Mouse (Mus musculus) frontal cortex, postnatal 10 days (tissue): ENCODE results near the gene Zfp444.
A peak's percentile ranks its signal among the peaks of the same experiment; 100 is the strongest.
"Not testable (repeated sequence)": the region's sequence is repeated elsewhere in the genome, so short reads cannot be mapped to it uniquely, and the experiment has no call there.

Source experiments
- DNase-seq, 2 experiments: peaks; one replicate each; pipeline ENCODE4 v3.0.0; 2022; ENCODE audit warnings: low spot score in 2 of 2, mixed read lengths in 1 of 2

Gene Zfp444

DNA sequence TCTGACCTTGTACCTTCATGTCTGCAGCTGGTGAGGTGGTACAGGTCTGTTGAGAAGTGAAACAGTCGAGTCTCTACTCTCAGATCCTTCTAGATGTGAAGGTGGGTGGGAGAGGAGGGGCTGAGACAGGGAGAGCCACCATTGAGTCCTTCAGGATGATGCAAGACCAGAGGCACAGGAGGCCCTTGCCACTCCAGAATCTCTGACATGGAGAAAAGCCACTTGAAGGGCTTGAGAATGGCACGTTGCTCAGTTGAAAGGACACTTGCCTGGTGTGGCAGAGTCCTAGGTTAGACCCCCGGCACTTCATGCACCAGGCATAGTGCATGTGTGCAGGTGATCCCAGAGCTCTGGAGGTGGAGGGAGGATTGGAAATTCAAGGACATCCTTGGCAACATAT is 10.5 kb upstream of the Zfp444 start:
- no peak for DNase-seq

DNA sequence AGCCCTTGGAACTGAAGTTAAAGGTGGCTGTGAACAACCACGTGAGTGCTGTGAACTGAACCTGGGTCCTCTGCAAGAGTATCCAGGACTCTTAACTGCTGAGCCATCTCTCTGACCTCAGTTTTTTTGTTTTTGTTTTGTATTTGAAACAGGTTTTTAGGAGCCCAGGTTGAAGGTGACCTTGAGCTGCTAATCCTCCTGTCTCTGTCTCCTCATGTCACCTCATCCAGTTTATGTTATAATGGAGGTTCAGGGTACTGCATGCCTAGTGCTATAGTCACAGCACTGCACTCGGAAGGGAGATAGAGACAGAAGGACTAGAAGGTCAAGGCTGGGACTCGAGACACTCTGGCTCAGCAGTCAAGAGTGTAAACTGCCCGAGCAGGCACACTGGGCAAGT is 9.9 kb upstream of the Zfp444 start:
- DNase-seq, result no peak

DNA sequence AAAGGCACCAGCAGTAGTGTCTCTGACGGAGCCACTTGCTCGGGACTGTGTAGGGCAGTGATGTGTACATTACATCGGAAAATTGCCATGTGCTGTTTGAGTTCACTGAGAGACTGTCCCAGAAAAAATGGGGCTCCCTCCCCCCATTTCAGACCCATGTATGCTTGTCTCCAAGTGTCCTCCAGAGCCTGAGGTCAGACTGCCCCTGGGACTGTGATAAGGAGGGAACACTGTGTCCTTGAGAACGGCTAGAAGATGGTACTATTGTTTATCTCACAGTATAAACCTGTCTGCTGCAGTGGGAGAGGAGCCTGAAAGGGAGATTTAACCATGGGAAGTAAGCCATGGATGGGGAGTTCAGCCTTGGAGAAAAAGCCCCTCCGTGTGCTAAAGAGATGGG is 7.4 kb upstream of the Zfp444 start:
- DNase-seq, result no peak

DNA sequence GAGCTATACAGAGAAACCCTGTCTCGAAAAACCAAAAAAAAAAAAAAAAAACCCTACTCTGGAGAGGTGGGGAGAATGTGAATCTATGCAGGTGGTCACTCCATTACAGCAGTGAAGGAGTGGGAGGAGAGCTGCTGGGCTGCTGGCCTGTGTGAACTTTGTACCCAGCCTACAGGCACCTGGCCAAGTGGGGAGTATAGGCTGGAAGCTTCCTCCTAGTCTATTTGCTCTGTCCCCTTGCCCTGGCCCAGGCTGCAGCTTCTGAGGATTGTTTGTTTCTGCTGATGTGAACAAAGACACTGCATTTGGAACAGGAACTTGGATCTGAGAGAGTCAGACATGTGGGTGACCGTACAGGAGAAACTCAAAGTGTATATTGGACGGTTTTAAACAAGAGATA is 2.6 kb upstream of the Zfp444 start:
- no peak for DNase-seq

DNA sequence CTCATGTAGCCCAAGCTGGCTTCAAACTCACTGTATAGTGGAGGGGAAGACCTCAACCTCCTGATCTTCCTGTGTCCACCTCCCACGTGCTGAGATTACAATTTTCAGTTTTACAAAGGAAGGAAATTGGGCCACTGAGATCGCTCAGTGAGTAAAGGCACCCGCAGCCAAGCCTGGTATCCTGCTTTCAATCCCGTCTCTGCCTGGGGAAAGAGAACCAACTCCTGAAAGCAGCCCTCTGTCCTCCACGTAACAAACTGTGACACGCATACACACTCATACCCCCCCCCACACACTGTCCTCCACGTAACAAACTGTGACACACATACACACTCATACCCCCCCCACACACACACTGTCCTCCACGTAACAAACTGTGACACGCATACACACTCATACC is 1.6 kb upstream of the Zfp444 start:
- DNase-seq, result no peak

DNA sequence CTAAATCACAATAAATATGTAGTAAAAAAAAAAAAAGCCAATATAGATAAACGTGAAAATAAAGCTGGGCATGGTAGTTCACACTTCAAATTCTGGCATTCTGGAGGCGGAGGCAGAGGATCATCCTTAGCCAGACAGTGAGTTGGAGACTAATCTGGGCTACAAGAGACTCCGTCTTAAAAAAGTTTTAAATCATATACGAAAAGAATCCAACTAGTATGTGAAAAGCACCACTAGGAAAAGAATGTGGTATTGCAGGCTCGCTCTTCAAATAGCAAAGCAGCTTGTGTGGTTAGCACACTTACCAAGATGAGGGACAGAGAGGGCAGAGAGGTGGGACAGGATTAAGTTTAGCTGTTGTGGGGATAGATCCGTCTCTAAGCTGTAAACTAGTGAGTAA is 1.2 kb upstream of the Zfp444 start:
- no peak for DNase-seq

DNA sequence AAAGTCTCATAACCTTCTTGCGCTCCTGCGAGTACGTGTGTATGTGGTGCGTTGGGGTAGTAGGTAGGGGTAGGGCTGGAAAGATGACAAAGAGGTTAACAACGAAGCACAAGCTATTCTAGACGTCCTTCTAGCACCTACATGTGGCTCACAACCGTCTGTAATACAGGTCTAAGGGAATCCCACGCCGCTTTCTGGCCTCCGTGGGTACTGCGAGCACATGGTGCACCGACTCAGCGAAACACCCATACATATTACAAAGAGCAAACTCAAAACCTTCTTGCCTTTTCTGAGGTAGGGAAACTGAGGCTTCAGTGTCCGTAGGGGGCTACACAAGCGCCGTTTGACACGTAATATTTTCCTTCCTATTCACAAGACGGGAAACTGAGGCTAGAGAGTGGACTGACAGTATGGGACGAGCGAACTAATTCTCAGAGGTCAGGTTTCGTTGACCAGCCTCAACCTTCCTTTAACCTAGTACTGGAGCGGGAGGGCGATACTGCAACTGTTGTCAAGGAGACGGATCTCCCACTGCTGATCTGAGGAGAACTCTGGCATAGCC is 501 bp upstream of the Zfp444 start:
- DNase-seq, result peak; percentile 73 to 76

DNA sequence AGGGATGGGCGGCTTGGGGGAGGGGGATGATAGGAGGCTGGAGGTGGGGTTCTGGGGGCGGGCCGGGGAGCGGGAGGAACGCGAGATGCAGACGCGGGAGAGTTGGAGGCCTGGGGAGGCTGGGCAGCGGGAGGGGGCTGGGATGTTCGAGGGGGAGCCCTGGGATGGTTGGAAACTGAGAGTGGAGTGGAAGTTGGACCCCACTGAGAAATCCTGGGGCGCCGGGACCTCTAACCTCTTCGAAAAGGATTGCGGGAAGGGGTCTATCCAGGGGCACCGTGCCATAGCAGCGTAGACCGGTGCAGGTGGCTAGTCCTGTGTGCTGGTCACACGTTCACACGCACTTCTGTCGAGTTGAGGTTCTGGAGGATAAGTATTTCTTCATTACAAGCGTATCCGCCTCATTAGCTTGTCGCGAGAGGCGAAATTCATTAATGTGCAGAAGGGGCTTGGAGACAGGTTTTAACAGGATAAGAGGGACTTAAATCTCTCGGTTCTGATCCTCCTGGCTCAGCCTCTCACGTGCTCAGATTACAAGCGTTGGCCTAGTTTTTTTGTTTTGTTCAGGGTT is 733 bp downstream of the Zfp444 start:
- DNase-seq, result no peak

DNA sequence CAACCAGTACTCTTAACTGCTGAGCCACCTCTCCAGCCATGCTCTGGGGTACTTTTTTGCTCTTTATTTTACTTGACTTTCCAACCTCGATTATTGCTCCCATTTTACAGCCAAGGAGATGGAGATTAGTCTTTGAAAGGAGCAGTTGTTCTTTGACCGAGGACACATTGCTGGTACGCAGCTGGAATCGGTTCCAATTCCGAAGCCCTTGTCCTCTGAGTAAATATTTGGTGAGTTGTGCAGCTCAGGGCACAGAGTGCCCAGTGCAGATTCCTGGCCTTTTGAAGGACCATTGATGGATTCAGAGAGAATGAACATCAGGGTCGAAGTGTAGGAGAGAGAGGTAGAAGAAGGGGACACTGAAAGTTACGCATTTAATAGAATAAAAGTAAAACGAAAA is 1.8 kb downstream of the Zfp444 start:
- no peak for DNase-seq

DNA sequence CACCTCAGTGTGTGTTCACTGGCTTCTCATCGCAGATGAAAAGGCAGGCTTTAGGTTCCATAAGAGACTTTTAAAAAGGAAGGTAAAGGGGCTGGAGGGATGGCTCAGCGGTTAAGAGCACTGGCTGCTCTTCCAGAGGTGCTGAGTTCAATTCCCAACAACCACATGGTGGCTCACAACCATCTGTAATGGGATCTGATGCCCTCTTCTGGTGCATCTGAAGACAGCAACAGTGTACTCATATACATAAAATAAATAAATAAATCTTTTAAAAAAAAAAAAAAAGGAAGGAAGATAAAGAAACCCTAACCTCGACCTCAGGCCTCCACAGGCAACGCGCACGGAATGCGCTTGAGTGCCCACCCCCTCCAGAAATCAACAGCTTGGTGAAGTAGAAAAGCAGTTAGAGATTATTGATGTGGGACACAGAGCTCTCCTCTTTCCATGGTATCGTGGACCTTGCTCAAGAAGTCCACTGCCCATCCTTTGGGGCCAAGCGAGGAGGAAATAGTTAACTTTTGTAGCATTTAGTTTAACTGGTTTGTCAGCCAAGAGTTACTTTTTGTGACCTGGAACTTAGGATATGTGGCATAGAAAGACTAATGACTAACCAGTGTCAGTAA is 2.5 kb downstream of the Zfp444 start:
- not testable (repeated sequence) for DNase-seq

DNA sequence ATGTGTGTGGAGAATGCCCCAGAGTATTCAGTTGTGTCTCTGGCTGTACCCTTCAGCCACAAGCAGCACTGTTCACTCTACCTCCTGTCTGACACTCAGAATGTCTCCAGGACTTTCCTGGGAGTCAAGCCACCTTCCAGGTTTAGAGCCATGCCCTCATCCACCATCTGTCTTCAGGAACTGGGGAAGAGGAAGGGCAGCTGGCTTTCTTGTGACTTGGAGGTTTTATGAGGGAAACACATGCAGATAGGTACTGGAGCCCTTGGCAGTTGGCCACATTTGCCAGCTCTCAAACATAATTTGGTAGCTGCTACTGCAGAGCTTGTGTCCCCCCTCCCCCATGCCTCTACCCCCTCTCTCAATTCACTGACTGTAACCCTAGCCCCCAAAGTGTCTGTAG is 7.0 kb downstream of the Zfp444 start:
- no peak for DNase-seq

DNA sequence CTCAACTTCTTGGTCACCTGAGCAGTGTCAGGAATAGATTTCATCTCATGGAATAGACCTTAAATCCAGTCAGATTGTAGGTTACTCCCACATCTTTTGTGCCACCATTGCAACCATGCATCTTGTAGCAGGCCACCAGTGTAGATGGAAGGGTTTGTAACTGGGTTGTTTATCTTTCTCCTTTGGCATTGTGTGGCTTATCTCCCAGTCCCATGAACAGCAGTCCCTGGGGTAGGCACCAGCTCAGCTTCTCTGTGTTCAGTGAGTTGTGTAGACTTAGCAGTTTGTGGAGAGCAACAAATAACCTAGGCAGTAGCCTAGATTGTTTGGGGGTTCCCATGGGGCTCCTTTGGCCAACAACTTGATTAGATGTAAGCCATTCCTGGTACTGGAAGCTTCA is 10.9 kb downstream of the Zfp444 start:
- DNase-seq, result no peak

DNA sequence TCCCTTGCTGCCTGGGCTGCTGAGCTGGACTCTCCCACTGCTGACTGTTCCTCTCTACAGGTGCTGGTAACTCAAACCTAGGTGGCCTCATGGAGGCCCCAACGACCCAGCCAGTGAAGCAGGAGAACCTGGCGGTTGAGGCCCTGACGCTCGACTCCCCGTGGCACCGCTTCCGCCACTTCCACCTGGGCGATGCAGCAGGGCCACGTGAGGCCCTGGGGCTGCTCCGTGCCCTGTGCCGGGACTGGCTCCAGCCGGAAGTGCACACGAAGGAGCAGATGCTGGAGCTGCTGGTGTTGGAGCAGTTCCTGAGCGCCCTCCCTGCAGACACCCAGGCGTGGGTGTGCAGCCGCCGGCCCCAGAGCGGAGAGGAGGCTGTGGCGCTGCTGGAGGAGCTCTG is 11.8 kb downstream of the Zfp444 start:
- DNase-seq, result no peak

DNA sequence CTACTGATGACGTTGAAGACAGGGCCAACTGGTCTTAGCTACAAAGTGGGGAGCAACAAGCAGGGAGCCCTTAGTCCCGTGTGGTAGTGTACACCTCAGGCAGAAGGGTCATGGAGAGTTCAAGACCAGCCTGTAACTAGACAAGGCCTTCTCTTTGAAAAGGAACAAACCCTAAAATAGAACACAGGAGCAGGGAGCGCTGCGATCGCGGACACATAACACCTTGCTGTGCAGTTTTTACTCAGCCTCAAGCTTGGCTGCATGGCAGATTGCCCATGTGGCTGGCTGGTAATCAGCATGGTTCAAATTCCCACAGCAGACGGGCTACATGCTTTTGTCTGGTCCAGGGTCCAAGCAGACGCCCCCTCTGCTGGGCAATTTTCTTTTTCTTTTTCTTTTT is 12.5 kb downstream of the Zfp444 start:
- DNase-seq, result no peak

DNA sequence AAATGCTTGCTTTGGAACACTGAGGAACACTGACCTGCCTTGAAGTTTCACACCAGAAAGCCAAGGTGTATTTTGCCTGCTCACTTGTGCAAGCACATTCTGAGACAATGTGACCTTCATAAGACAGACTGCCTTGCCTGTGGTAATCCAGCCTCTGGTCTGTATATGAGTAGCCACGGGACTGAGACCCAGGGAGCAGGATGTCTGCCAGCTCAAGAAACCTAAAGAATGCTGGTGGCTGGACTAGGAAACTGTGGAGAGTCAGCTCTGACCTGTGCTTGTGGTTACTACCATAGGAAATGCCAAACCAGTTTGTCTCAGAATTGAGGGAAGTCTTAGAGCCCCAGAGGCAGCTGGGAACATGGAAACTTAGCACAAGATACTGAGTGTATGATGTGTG is 13.4 kb downstream of the Zfp444 start:
- no peak for DNase-seq

DNA sequence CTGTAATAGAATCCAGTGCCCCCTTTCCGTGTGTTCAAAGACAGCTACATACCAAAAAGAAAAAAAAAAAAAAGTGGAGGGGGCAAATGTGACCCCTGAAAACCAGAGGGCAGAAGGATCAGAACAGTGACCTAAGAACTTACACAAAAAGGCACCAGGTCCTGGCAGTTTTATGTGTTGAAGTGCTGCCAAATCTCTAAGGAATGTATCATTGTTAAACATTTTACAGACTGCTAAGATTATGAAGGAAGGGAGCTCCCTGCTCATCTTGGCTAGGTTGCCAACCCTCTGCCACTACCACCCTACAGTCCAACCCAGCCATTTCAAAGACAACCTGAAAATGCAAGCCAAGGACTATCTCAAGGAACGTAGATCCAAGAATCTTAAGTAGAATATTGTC is 14.2 kb downstream of the Zfp444 start:
- no peak for DNase-seq

DNA sequence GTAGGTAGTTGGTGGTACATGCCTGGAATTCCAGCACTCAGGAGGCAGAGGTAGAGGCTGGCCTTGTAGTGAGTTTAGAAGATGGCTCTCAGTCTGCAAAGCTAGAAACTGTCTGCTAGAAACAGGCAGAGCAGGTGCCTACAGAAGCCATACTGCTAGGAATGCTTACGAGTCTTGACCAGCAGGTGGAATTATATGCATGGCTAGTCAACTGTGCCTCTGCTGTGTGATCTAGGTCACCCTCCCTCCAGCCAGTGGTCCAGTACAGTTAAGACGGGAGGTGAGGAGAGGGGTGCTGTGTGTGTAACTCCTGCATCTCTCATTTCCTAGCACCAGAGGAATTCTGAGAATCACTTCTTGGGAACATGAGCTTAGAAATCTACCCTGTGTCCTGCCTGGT is 14.7 kb downstream of the Zfp444 start:
- no peak for DNase-seq

DNA sequence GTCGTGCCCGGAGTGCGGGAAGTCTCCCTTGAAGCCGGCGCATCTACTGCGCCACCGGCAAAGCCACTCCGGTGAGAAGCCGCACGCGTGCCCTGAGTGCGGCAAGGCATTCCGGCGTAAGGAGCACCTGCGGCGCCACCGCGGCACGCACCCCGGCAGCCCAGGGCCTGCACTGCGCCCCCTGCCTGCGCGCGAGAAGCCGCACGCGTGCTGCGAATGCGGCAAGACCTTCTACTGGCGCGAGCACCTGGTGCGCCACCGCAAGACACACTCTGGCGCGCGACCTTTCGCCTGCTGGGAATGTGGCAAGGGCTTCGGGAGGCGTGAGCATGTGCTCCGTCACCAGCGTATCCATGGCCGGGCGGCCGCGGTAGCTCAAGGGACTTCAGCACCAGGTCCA is 17.5 kb downstream of the Zfp444 start:
- DNase-seq, result no peak

DNA sequence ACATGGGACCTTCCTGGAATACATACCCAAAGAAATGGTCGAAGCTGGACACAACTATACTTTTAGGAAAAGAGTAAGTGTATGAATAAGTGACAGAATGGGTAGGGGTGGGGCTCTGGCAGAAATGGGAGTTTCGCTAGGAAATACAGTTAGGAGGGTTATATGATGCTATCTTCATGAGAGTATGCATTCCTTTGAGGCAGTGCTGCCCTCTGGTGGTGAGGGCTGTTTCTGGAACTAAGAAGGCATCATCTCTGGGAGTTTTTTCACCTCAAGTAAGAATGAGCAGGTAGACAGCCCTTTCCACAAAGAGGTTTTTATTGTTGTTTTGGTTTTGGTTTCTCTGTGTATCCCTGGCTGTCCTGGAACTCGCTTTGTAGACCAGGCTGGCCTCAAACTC is 19.4 kb downstream of the Zfp444 start:
- DNase-seq, result peak; percentile 68 to 69

DNA sequence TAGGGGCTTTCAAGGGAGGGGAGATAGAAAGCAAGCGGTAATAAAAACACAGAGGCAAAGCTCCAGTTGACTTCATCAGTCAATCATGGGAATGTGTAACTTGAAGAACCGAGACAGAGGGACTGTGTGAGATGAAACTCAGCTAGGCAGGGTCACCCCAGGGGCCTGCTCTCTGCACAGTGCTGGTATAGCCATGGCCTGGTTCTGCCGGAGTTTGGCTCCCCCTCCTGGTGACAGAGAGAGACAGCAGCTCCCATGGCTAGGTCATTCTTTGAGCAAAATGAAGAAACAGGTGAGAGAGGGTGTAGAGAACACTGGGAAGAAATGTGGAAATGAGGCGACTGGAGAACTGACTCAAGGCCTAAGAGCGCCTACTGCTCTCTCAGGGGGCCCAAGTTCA is 22.1 kb downstream of the Zfp444 start:
- DNase-seq, result no peak

DNA sequence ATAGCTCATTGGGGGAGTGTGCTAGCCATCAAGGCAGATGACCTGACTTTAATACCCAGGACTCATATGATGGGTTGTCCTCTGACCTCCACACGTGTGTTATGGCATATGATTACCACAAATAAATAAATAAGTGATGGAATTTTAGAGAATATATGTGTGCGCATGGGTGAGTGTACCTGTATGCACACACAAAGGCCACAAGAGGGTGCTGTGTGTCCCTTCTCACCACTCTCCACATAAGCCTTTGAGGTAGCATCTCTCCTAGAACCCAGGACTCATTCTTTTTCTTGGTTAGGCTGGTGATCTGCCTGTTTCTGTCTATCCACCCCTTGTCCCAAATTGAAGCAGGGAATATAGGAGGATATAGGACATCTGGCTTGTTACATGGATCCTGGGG is 23.8 kb downstream of the Zfp444 start:
- DNase-seq, result no peak

DNA sequence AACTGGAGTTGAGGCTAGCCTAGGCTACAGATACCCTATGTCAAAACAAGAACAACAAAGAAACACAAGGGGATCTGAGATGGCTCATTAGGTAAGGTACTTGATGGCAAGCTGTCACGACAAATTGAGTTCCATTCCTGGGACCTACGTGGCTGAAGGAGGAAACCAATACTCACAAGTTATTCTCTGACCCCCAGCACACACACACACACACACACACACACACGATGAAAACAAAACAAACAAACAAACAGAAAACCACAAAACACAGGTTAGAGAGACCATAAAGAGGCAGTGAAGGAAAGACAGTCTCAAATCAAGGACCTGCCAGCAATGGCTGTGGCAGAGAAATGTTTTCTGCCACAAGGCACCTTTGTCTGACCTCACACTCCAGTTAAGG is 24.8 kb downstream of the Zfp444 start, which contains the start of gene Galp:
Gene Galp, plus strand, starts transcription at position 301 of the 400 bp plus-strand sequence.
- no peak for DNase-seq

DNA sequence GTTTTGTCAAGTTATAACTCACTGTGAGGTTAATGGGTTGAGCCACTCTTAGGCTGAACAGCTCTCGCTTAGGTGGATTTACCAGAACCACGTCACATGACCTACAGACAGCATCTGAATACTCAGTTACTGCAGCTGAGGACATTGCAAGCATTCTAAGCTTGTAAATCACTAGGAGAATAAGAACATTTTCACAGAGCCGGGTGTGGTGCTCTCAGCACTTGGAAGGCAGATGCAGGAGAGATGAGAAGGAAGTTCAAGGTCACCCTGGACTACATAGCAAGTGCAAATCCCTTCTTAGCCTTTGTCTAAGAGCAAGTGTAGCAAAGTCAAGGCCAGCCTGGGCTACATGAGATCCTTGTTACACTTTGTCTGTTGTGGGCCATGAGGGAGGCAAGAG is 32.2 kb downstream of the Zfp444 start:
- no peak for DNase-seq

DNA sequence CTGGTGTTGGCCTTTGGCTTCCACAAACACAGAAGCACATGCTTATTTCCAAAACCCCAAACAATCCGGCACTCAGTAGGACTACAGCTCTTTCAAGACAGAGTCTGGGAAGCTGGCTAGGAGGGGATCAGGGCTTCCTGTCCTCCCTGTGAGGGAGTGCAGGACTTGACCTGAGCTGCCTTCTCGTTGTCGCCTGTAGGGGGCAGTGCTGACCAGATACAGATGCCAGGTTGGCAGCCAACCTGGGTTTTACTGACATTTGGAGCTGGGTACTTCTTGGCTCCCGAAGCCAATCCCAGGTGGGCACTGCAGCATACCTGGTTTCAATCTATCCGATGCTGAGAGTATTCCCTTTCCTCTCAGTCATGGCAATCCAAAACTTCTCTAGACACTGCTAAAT is 41.1 kb downstream of the Zfp444 start:
- no peak for DNase-seq
